10 mouse cellular contexts compared by ENCODE assay signal in the genomic region with DNA sequence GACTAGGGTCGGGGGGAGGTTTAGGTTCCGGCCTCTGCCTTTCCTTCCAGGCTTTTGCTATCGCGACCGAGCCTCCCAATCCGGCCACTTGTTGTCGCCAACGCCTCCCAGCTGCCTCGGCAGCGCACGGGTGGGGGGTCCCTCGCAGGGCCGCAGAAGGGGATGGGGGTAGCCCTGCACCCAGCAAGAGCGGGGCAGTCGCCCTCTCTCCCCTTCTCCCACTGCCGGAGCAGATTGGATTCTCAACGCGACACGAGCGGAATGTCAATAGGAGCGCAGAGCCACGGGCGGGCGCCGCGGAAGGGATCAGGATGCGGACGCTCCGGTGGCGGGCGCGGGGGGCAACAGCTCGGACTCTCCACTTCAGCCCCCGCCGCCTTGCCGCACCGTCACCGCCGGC. TPM values are rescaled to one million over a fixed set of nuclear protein-coding genes. Genes with fewer than 3 reads are reported as not detected.
A peak's percentile ranks its signal among the peaks of the same experiment; 100 is the strongest.
DNase-seq lines count a peak whose midpoint lies in the region; ATAC-seq and TF ChIP-seq lines count a peak whose summit lies in the region.
"Had no signal": no experiment of that assay in that cellular context is flagged by ENCODE, and none has a peak within 500 bp of the region (broad histone marks: within the 10 kb centered on the region; RNA-seq: fewer than 3 reads in every experiment).

No protein-coding gene starts in this region.

- H3K4me1 ChIP-seq in forebrain, embryonic 16.5 days (replicated peaks; ENCODE audit: control insufficient read depth, insufficient read depth, low read length) = peaks cover 19% of the 10 kb centered on the region
- H3K4me1 ChIP-seq in liver, embryonic 15.5 days (replicated peaks) = peaks cover 17% of the 10 kb centered on the region
- peaks cover 5% of the 10 kb centered on the region; the same call in 1 of the 2 replicates for H3K4me1 ChIP-seq in stomach, postnatal 0 days (replicated peaks; ENCODE audit: control insufficient read depth, insufficient read depth)

- peak overlapping the region; percentile 98 for H3K4me2 ChIP-seq in forebrain, embryonic 16.5 days (ENCODE audit: low read length)
- H3K4me2 ChIP-seq in liver, embryonic 15.5 days = peak overlapping the region; percentile 65
- peak overlapping the region; percentile 86 for H3K4me2 ChIP-seq in stomach, postnatal 0 days (replicated peaks; ENCODE audit: low read depth)

- DNase-seq in thymus, postnatal 4 days = peak; percentile 25
- no peak for DNase-seq in thymus, postnatal 0 days (ENCODE audit: low spot score)
- no peak for DNase-seq in stomach, postnatal 0 days (ENCODE audit: low spot score)
- no peak for DNase-seq in adrenal gland, postnatal 10 days
- DNase-seq in adrenal gland, postnatal 25 days = no peak
- no peak for DNase-seq in kidney, postnatal 14 days
- DNase-seq: adrenal gland, postnatal 14 days had no signal

- H3K9ac ChIP-seq in forebrain, embryonic 16.5 days (replicated peaks; ENCODE audit: low read depth, low read length) = peak overlapping the region; percentile 56
- no peak overlapping the region for H3K9ac ChIP-seq in liver, embryonic 15.5 days
- no peak overlapping the region for H3K9ac ChIP-seq in stomach, postnatal 0 days (ENCODE audit: low read length)

- H3K27ac ChIP-seq in forebrain, embryonic 16.5 days (ENCODE audit: low read length) = no peak overlapping the region
- H3K27ac ChIP-seq in liver, embryonic 15.5 days (replicated peaks) = no peak overlapping the region
- H3K27ac ChIP-seq in stomach, postnatal 0 days (replicated peaks) = no peak overlapping the region
- H3K27ac ChIP-seq: macrophage had no signal

- peak overlapping the region; percentile 58 for H3K4me3 ChIP-seq in forebrain, embryonic 16.5 days (replicated peaks; ENCODE audit: low read length)
- peak overlapping the region; percentile 41 for H3K4me3 ChIP-seq in liver, embryonic 15.5 days (replicated peaks)
- H3K4me3 ChIP-seq in stomach, postnatal 0 days (ENCODE audit: low read depth, low read length) = peak overlapping the region; percentile 42

- no peak for TF ChIP-seq EP300 in stomach, postnatal 0 days (optimal IDR thresholded peaks at IDR 0.05)

- TF ChIP-seq CTCF in stomach, postnatal 0 days (IDR thresholded peaks at IDR 0.05; ENCODE audit: low read depth) = no peak

- WGBS in forebrain, embryonic 16.5 days = 1% methylated on average over 36 of the region's 39 CpGs
- 3% methylated on average over 36 of the region's 39 CpGs for WGBS in liver, embryonic 15.5 days (ENCODE audit: insufficient replicate concordance)
- 2% methylated on average over 38 of the region's 39 CpGs for WGBS in stomach, postnatal 0 days

- ATAC-seq in forebrain, embryonic 16.5 days = no peak
- no peak for ATAC-seq in liver, embryonic 15.5 days (ENCODE audit: insufficient read depth)
- no peak for ATAC-seq in stomach, postnatal 0 days (ENCODE audit: low FRiP score, low TSS enrichment)

- peaks cover 42% of the 10 kb centered on the region for H3K27me3 ChIP-seq in forebrain, embryonic 16.5 days (replicated peaks; ENCODE audit: control insufficient read depth, insufficient read depth, low read length)
- peaks cover 98% of the 10 kb centered on the region for H3K27me3 ChIP-seq in liver, embryonic 15.5 days
- peaks cover 29% of the 10 kb centered on the region; the same call in 1 of the 2 replicates for H3K27me3 ChIP-seq in stomach, postnatal 0 days (ENCODE audit: control insufficient read depth, insufficient read depth, low read length)

- H3K9me3 ChIP-seq in forebrain, embryonic 16.5 days (ENCODE audit: control insufficient read depth, low read length) = no peaks in the 10 kb centered on the region
- H3K9me3 ChIP-seq in liver, embryonic 15.5 days (replicated peaks) = no peaks in the 10 kb centered on the region
- H3K9me3 ChIP-seq in stomach, postnatal 0 days (ENCODE audit: control insufficient read depth, low read length) = no peaks in the 10 kb centered on the region

- H3K36me3 ChIP-seq in forebrain, embryonic 16.5 days (ENCODE audit: control insufficient read depth, insufficient read depth) = no peaks in the 10 kb centered on the region
- no peaks in the 10 kb centered on the region for H3K36me3 ChIP-seq in liver, embryonic 15.5 days (replicated peaks)
- H3K36me3 ChIP-seq in stomach, postnatal 0 days (ENCODE audit: control insufficient read depth, insufficient read depth, low read length) = no peaks in the 10 kb centered on the region

RNA-seq across cellular contexts. Expression of gene Cabp7, which starts 0.6 kb away (rescaled TPM):
- polyA plus RNA-seq in thymus, postnatal 0 days (2015; fragmentation: Nextera tagmentation; extraction: Ambion mirVana) = 0.16 and 0.17 TPM in 2 replicates
- polyA plus RNA-seq in forebrain, embryonic 16.5 days (2015; fragmentation: Nextera tagmentation; extraction: Ambion mirVana) = 1.5 and 1.6 TPM in 2 replicates
- 0.07 TPM in 1 of 2 replicates, not detected in the other for polyA plus RNA-seq in liver, embryonic 15.5 days (2015; fragmentation: Nextera tagmentation; extraction: Ambion mirVana)
- 0.12 and 0.13 TPM in 2 replicates for polyA plus RNA-seq in stomach, postnatal 0 days (2015; fragmentation: Nextera tagmentation; extraction: Ambion mirVana)
- under 1 TPM in 1 of 2 experiments, not detected in 1; 0.18 TPM for total RNA-seq in adrenal gland, postnatal 10 days (2021)
- total RNA-seq in adrenal gland, postnatal 25 days (2021) = not detected in 2 replicates

RNA-seq across cellular contexts. Expression of gene Zmat5, which starts 41.5 kb away (rescaled TPM):
- 91.0 and 95.8 TPM in 2 replicates for polyA plus RNA-seq in thymus, postnatal 0 days (2015; fragmentation: Nextera tagmentation; extraction: Ambion mirVana)
- polyA plus RNA-seq in forebrain, embryonic 16.5 days (2015; fragmentation: Nextera tagmentation; extraction: Ambion mirVana) = 70.2 and 75.5 TPM in 2 replicates
- 22.4 and 22.5 TPM in 2 replicates for polyA plus RNA-seq in liver, embryonic 15.5 days (2015; fragmentation: Nextera tagmentation; extraction: Ambion mirVana)
- 57.4 and 63.5 TPM in 2 replicates for polyA plus RNA-seq in stomach, postnatal 0 days (2015; fragmentation: Nextera tagmentation; extraction: Ambion mirVana)
- total RNA-seq in adrenal gland, postnatal 10 days (2021) = 10 to 100 TPM; 33.4 to 36.0 TPM
- 53.1 and 55.3 TPM in 2 replicates for total RNA-seq in adrenal gland, postnatal 25 days (2021)

RNA-seq across cellular contexts. Expression of gene Uqcr10, which starts 41.8 kb away (rescaled TPM):
- 1,084 and 1,132 TPM in 2 replicates for polyA plus RNA-seq in thymus, postnatal 0 days (2015; fragmentation: Nextera tagmentation; extraction: Ambion mirVana)
- 487 and 509 TPM in 2 replicates for polyA plus RNA-seq in forebrain, embryonic 16.5 days (2015; fragmentation: Nextera tagmentation; extraction: Ambion mirVana)
- 535 and 580 TPM in 2 replicates for polyA plus RNA-seq in liver, embryonic 15.5 days (2015; fragmentation: Nextera tagmentation; extraction: Ambion mirVana)
- 1,477 and 1,517 TPM in 2 replicates for polyA plus RNA-seq in stomach, postnatal 0 days (2015; fragmentation: Nextera tagmentation; extraction: Ambion mirVana)
- total RNA-seq in adrenal gland, postnatal 10 days (2021) = 1,000 to 10,000 TPM; 1,230 to 1,238 TPM
- 790 and 849 TPM in 2 replicates for total RNA-seq in adrenal gland, postnatal 25 days (2021)
